Mouse (Mus musculus): ENCODE data around the gene Snn.

Snn gene

GRCm38 (mm10) chr16:11086299-11086698 is 25.6 kb downstream of the Snn start:
- no peak for DNase-seq (ENCODE audit: low spot score)

GRCm38 (mm10) chr16:11086856-11087588 is 26.3 kb downstream of the Snn start:
- no peak for DNase-seq (ENCODE audit: low spot score)

- DNase-seq (ENCODE audit: low spot score), result no peak
Measured at GRCm38 (mm10) chr16:11090836-11091570, 30.3 kb downstream of the Snn start.

GRCm38 (mm10) chr16:11092061-11092460 is 31.3 kb downstream of the Snn start:
- no peak for DNase-seq (ENCODE audit: low spot score)

- no peak for DNase-seq (ENCODE audit: low spot score)
Measured at GRCm38 (mm10) chr16:11092523-11092922, 31.8 kb downstream of the Snn start.

GRCm38 (mm10) chr16:11093717-11094386 is 33.1 kb downstream of the Snn start:
- DNase-seq (ENCODE audit: low spot score), result no peak

GRCm38 (mm10) chr16:11097301-11097700 is 36.6 kb downstream of the Snn start:
- DNase-seq (ENCODE audit: low spot score), result no peak

GRCm38 (mm10) chr16:11104905-11105304 is 44.2 kb downstream of the Snn start:
- DNase-seq (ENCODE audit: low spot score), result no peak

- no peak for DNase-seq (ENCODE audit: low spot score)
Measured at GRCm38 (mm10) chr16:11109198-11109740, 48.5 kb downstream of the Snn start.

GRCm38 (mm10) chr16:11122625-11123024 is 61.9 kb downstream of the Snn start:
- DNase-seq (ENCODE audit: low spot score), result no peak

GRCm38 (mm10) chr16:11124110-11124509 is 63.4 kb downstream of the Snn start:
- no peak for DNase-seq (ENCODE audit: low spot score)

All from c-Kit-positive CD71-positive TER-119-positive erythroid progenitor cells, embryonic 14.5 days (primary cell).